Mouse (Mus musculus) right cerebral cortex, adult 2 months (tissue): ENCODE measurements around the gene Rbm5.

ENCODE experiments used
- DNase-seq, 2 experiments: peaks; one replicate each; pipeline ENCODE4 v3.0.0; 2021 to 2022; ENCODE audit warnings: low spot score in 2 of 2

Rbm5 gene

GRCm38 (mm10) chr9:107770374-107771290, at the start of gene Rbm5:
Gene Rbm5, minus strand, starts transcription at chr9:107770996.
- peak; percentile 94 for DNase-seq

GRCm38 (mm10) chr9:107812132-107812531, 41.3 kb upstream of the Rbm5 start:
- no peak for DNase-seq

- DNase-seq, result no peak
These were observed 40.2 kb upstream of the Rbm5 start for GRCm38 (mm10) chr9:107810985-107811384.

GRCm38 (mm10) chr9:107791714-107792113, 20.9 kb upstream of the Rbm5 start:
- DNase-seq, result no peak

- peak in 1 of 2 experiments; percentile 16 for DNase-seq
These were observed 11.9 kb upstream of the Rbm5 start for GRCm38 (mm10) chr9:107782536-107783203.

- no peak for DNase-seq
These were observed 6.0 kb upstream of the Rbm5 start for GRCm38 (mm10) chr9:107776809-107777208.

- DNase-seq, result no peak
These were observed 3.6 kb upstream of the Rbm5 start for GRCm38 (mm10) chr9:107774411-107774810.

GRCm38 (mm10) chr9:107771782-107772181, 986 bp upstream of the Rbm5 start:
- no peak for DNase-seq

GRCm38 (mm10) chr9:107770037-107770373, 791 bp downstream of the Rbm5 start:
- DNase-seq, result peak in 1 of 2 experiments; percentile 21

GRCm38 (mm10) chr9:107769445-107770000, 1.3 kb downstream of the Rbm5 start:
- no peak for DNase-seq

- DNase-seq, result no peak
These were observed 1.9 kb downstream of the Rbm5 start for GRCm38 (mm10) chr9:107768851-107769250.

- no peak for DNase-seq
These were observed 11.2 kb downstream of the Rbm5 start for GRCm38 (mm10) chr9:107759593-107759992.

- no peak for DNase-seq
These were observed 20.4 kb downstream of the Rbm5 start for GRCm38 (mm10) chr9:107750378-107750777.

- DNase-seq, result no peak
These were observed 22.7 kb downstream of the Rbm5 start for GRCm38 (mm10) chr9:107748063-107748462.

- no peak for DNase-seq
These were observed 23.5 kb downstream of the Rbm5 start for GRCm38 (mm10) chr9:107747310-107747709.

- DNase-seq, result no peak
These were observed 24.1 kb downstream of the Rbm5 start for GRCm38 (mm10) chr9:107746679-107747078.

- no peak for DNase-seq
These were observed 26.7 kb downstream of the Rbm5 start for GRCm38 (mm10) chr9:107744061-107744460.

- DNase-seq, result peak; percentile 26 to 51
These were observed 32.0 kb downstream of the Rbm5 start for GRCm38 (mm10) chr9:107738841-107739202.

- DNase-seq, result peak; percentile 94 to 95
These were observed 32.6 kb downstream of the Rbm5 start for GRCm38 (mm10) chr9:107738020-107738840.

- no peak for DNase-seq
These were observed 34.7 kb downstream of the Rbm5 start for GRCm38 (mm10) chr9:107736185-107736485.

GRCm38 (mm10) chr9:107735356-107736184, 35.2 kb downstream of the Rbm5 start:
- DNase-seq, result no peak
